Mouse (Mus musculus) cortical plate, adult 2 months (tissue): Measurements from ENCODE around the gene Grip1.

Experiments
- CTCF ChIP-seq: fragments of 200-500 bp; IDR thresholded peaks from 2 replicates; pipeline ENCODE4 v1.5.1; 2011; ENCODE audit warnings: mild to moderate bottlenecking, control low read depth, low read length; ENCODE audit not compliant: insufficient read depth; ENCODE audit errors: extremely low read depth
- POLR2A ChIP-seq: fragments of 200-500 bp; IDR thresholded peaks from 2 replicates; pipeline ENCODE4 v1.6.1; 2011; ENCODE audit warnings: mild to moderate bottlenecking, low read length, control low read depth; ENCODE audit not compliant: insufficient read depth; ENCODE audit errors: extremely low read depth

DNA sequence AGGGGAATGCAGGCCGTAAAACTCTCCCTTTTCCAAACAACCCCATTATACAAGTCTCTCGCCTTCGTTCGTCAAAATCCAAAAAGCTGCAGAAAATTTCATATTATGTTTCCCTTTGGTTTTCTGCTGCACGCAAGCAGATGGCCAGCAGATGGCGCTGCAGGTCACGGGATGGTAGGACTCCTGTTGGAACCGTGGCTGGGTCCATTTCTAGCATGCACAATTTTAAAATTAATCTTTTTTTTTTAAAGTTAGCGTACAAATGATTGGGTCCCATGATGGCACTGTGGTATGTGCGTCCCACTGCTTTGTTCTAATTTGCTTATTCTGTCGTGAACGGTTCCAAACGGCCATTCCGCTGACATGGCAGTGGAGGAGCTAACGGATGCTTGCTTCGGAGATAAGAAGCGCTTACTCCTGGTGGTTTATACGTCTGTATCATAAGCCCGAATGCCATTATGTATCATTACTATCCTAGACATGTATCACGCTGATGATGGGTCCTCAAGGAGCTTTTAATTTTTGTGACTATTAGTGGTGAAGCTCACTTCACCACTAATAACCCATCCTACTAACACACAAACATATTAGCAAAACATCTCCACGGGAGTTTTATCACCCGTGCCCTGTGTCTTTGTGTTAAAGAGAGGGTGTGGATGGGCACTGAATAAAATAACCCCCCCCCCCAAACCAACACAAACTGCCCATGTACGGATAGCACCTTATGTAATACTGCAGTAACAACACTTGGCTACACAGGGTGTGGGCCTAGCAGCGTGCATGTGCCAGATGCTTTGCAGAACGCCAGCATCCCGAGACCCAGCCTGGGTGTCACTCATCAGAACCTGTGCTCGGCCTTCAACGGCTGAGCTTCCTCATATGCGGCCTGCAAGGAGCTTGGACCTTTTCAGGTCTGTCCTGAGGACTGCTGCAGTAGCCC, 193.1 kb downstream of the Grip1 start:
- TF ChIP-seq POLR2A (no peak), CTCF (peak; percentile 87)
